Mouse (Mus musculus) kidney, postnatal 0 days (tissue): ENCODE results near the gene Gm20696. TPM values are rescaled to one million over a fixed set of nuclear protein-coding genes. Genes with fewer than 3 reads are reported as not detected.

Experiments used
- ATAC-seq: fragments of 200-750 bp; cut with Nextera tagmentation; replicated peaks from 2 replicates; pipeline ENCODE4 v1.8.0; 2017; ENCODE audit warnings: low read depth, moderate number of reproducible peaks, moderate TSS enrichment, moderate library complexity; ENCODE audit not compliant: low FRiP score
- DNase-seq: peaks from one replicate; pipeline ENCODE4 v3.0.0-alpha.2; 2016; ENCODE audit warnings: low spot score
- H3K27ac ChIP-seq: fragments of 300-500 bp; sonication (generic); 2 replicates; pipeline ENCODE4 v1.5.1; 2014; ENCODE audit warnings: mild to moderate bottlenecking
- H3K27me3 ChIP-seq: fragments of 300-500 bp; sonication (generic); 2 replicates; pipeline ENCODE4 v1.6.1; 2014; ENCODE audit warnings: low read length, mixed read lengths; ENCODE audit not compliant: insufficient read depth
- H3K36me3 ChIP-seq: fragments of 300-500 bp; sonication (generic); 2 replicates; pipeline ENCODE4 v1.6.1; 2014; ENCODE audit warnings: low read length, mixed read lengths; ENCODE audit not compliant: insufficient read depth
- H3K4me1 ChIP-seq: fragments of 300-500 bp; sonication (generic); replicated peaks from 2 replicates; pipeline ENCODE4 v1.6.1; 2014; ENCODE audit warnings: antibody characterized with exemption, low read length, mixed read lengths; ENCODE audit not compliant: insufficient read depth
- H3K4me2 ChIP-seq: fragments of 300-500 bp; sonication (generic); 2 replicates; pipeline ENCODE4 v1.6.1; 2014; ENCODE audit warnings: mild to moderate bottlenecking, low read length, moderate library complexity, mixed read lengths
- H3K4me3 ChIP-seq: fragments of 300-500 bp; sonication (generic); replicated peaks from 2 replicates; pipeline ENCODE4 v1.5.1; 2014; ENCODE audit warnings: low read depth, low read length
- H3K9ac ChIP-seq: fragments of 300-500 bp; sonication (generic); 2 replicates; pipeline ENCODE4 v1.6.1; 2014; ENCODE audit warnings: low read depth, low read length
- H3K9me3 ChIP-seq: fragments of 300-500 bp; sonication (generic); replicated peaks from 2 replicates; pipeline ENCODE4 v1.6.1; 2016; ENCODE audit warnings: low read length, inconsistent platforms, mixed read lengths
- CTCF ChIP-seq: IDR thresholded peaks from 2 replicates; pipeline ENCODE4 v1.5.1; 2016; ENCODE audit warnings: antibody characterized with exemption, low read depth, mild to moderate bottlenecking, moderate library complexity
- WGBS: fragments of 180-500 bp; shearing (Covaris S2); extraction: QIAGEN DNeasy Blood & Tissue Kit; methylation state at CpG from one replicate; pipeline ENCODE4 v1.1.7; 2014; 5-methylcytosine and 5-hydroxymethylcytosine counted together
- polyA plus RNA-seq: library from polyadenylated mRNA; unstranded; fragments of >200 nt; fragmentation: Nextera tagmentation; extraction: Ambion mirVana; gene quantifications from 2 replicates; pipeline ENCODE4 v1.2.1, GENCODE M21; 2015

The Gm20696 gene
- polyA plus RNA-seq, 1 experiment from 2014 or later = 1.7 TPM

- Histone ChIP-seq H3K4me3 (no peak overlapping the region), H3K9me3 (no peaks in the 10 kb centered on the region), H3K36me3 (no peaks in the 10 kb centered on the region), H3K27me3 (no peaks in the 10 kb centered on the region), H3K4me1 (peaks cover 18% of the 10 kb centered on the region; the same call in 1 of the 2 replicates), H3K9ac (no peak overlapping the region), H3K27ac (no peak overlapping the region), H3K4me2 (no peak overlapping the region)
- ATAC-seq (no peak), DNase-seq (no peak)
- no peak for TF ChIP-seq CTCF
- 23% methylated on average over 12 of the region's 12 CpGs for WGBS
Measured at GRCm38 (mm10) chr6:99263061-99263885, 403.3 kb downstream of the Gm20696 start.

GRCm38 (mm10) chr6:99261737-99262130 lies 404.9 kb downstream of the Gm20696 start:
- no peak for TF ChIP-seq CTCF
- peaks cover 18% of the 10 kb centered on the region; the same call in 1 of the 2 replicates for H3K4me1 ChIP-seq
- 66% methylated on average over 4 of the region's 4 CpGs for WGBS

GRCm38 (mm10) chr6:99260941-99261736 lies 405.5 kb downstream of the Gm20696 start:
- DNase-seq (no peak), ATAC-seq (no peak)
- WGBS = 57% methylated on average over 11 of the region's 11 CpGs
- no peak overlapping the region for H3K4me2 ChIP-seq
- H3K9me3 ChIP-seq = no peaks in the 10 kb centered on the region
- no peak overlapping the region for H3K9ac ChIP-seq
- H3K4me1 ChIP-seq = peaks cover 18% of the 10 kb centered on the region; the same call in 1 of the 2 replicates
- H3K27me3 ChIP-seq = no peaks in the 10 kb centered on the region
- TF ChIP-seq CTCF = no peak
- H3K27ac ChIP-seq = no peak overlapping the region
- H3K4me3 ChIP-seq = no peak overlapping the region
- no peaks in the 10 kb centered on the region for H3K36me3 ChIP-seq

More at GRCm38 (mm10) chr6:99261737-99262130, 404.9 kb downstream of the Gm20696 start:
- H3K36me3 ChIP-seq = no peaks in the 10 kb centered on the region
- DNase-seq (no peak), ATAC-seq (no peak)
- no peak overlapping the region for H3K9ac ChIP-seq
- H3K27me3 ChIP-seq = no peaks in the 10 kb centered on the region
- no peak overlapping the region for H3K4me2 ChIP-seq
- H3K27ac ChIP-seq = no peak overlapping the region
- H3K9me3 ChIP-seq = no peaks in the 10 kb centered on the region
- H3K4me3 ChIP-seq = no peak overlapping the region

GRCm38 (mm10) chr6:99258346-99258745 lies 408.3 kb downstream of the Gm20696 start:
- no peak overlapping the region for H3K4me2 ChIP-seq
- no peaks in the 10 kb centered on the region for H3K4me1 ChIP-seq
- no peaks in the 10 kb centered on the region for H3K27me3 ChIP-seq
- H3K9ac ChIP-seq = no peak overlapping the region
- H3K4me3 ChIP-seq = no peak overlapping the region
- DNase-seq (no peak), ATAC-seq (no peak)
- no peak overlapping the region for H3K27ac ChIP-seq
- no peaks in the 10 kb centered on the region for H3K9me3 ChIP-seq
- 54% methylated on average over 5 of the region's 5 CpGs for WGBS
- H3K36me3 ChIP-seq = no peaks in the 10 kb centered on the region
- no peak for TF ChIP-seq CTCF

GRCm38 (mm10) chr6:99257676-99258075 lies 408.9 kb downstream of the Gm20696 start:
- H3K4me3 ChIP-seq = no peak overlapping the region
- no peak for TF ChIP-seq CTCF
- no peak for DNase-seq
- WGBS = 85% methylated on average over 2 of the region's 2 CpGs
- no peak overlapping the region for H3K27ac ChIP-seq
- no peaks in the 10 kb centered on the region for H3K4me1 ChIP-seq
- no peak for ATAC-seq
- H3K27me3 ChIP-seq = no peaks in the 10 kb centered on the region
- no peak overlapping the region for H3K4me2 ChIP-seq
- no peaks in the 10 kb centered on the region for H3K36me3 ChIP-seq
- no peaks in the 10 kb centered on the region for H3K9me3 ChIP-seq
- H3K9ac ChIP-seq = no peak overlapping the region

- Histone ChIP-seq H3K4me2 (no peak overlapping the region), H3K9ac (no peak overlapping the region), H3K9me3 (no peaks in the 10 kb centered on the region), H3K36me3 (no peaks in the 10 kb centered on the region), H3K27me3 (no peaks in the 10 kb centered on the region), H3K27ac (no peak overlapping the region), H3K4me3 (no peak overlapping the region), H3K4me1 (no peaks in the 10 kb centered on the region)
- ATAC-seq (no peak), DNase-seq (no peak)
- TF ChIP-seq CTCF = no peak
- 82% methylated on average over 8 of the region's 8 CpGs for WGBS
Measured at GRCm38 (mm10) chr6:99253331-99253730, 413.3 kb downstream of the Gm20696 start.
